Mouse (Mus musculus) myocyte (in vitro differentiated cells): ENCODE results near the gene Dbt.

ENCODE experiments used
- CEBPB ChIP-seq: IDR thresholded peaks from 2 replicates; pipeline ENCODE4 v1.6.1; 2011; ENCODE audit warnings: mild to moderate bottlenecking, moderate library complexity; ENCODE audit not compliant: poor library complexity, insufficient read depth, severe bottlenecking
- E2F4 ChIP-seq: IDR thresholded peaks from one replicate; pipeline ENCODE4 v1.6.1; 2011; ENCODE audit warnings: mild to moderate bottlenecking, control low read depth, moderate library complexity; ENCODE audit not compliant: insufficient read depth
- MAX ChIP-seq: IDR thresholded peaks from one replicate; pipeline ENCODE4 v1.6.1; 2011; ENCODE audit warnings: low read depth, mild to moderate bottlenecking, control low read depth
- MYOG ChIP-seq, 3 experiments: IDR thresholded peaks; one replicate each; pipeline ENCODE4 v1.6.1; 2011; ENCODE audit warnings: control low read depth in 2 of 3, low read depth in 2 of 3, mild to moderate bottlenecking in 2 of 3; ENCODE audit not compliant: insufficient read length in 2 of 3, control insufficient read depth in 1 of 3, insufficient read depth in 1 of 3
- POLR2A ChIP-seq: IDR thresholded peaks from one replicate; pipeline ENCODE4 v1.6.1; 2011; ENCODE audit warnings: low read depth, mild to moderate bottlenecking, control low read depth, moderate library complexity; ENCODE audit not compliant: insufficient read length
- POLR2AphosphoS2 ChIP-seq: IDR thresholded peaks from one replicate; pipeline ENCODE4 v1.6.1; 2011; ENCODE audit warnings: low read depth, control low read depth; ENCODE audit not compliant: insufficient read length
- SRF ChIP-seq: IDR thresholded peaks from one replicate; pipeline ENCODE4 v1.6.1; 2011; ENCODE audit warnings: low read depth; ENCODE audit not compliant: control insufficient read depth, insufficient read length
- USF1 ChIP-seq: IDR thresholded peaks from one replicate; pipeline ENCODE4 v1.6.1; 2011; ENCODE audit warnings: low read depth, mild to moderate bottlenecking, control low read depth, moderate library complexity

GRCm38 (mm10) chr3:116493658-116494057, 19.2 kb upstream of the Dbt start:
- TF ChIP-seq MYOG (IDR thresholded peaks at IDR 0.05; ENCODE audit: control insufficient read depth in 1 of 3, insufficient read depth in 1 of 3, insufficient read length in 2 of 3, low read depth in 2 of 3) (no peak), POLR2A (no peak), CEBPB (no peak), MAX (no peak), E2F4 (no peak), USF1 (no peak), SRF (no peak), POLR2AphosphoS2 (no peak)
